Mouse (Mus musculus) bone marrow macrophage, adult 2 months (primary cell): ENCODE measurements at regions not wholly inside any gene's neighbourhood (a gene's known extent, or its start where the extent isn't known, plus 50 kb on each side); places are given as distances from the start of the nearest gene placed in this dataset.

ENCODE experiments used
- CTCF ChIP-seq: IDR thresholded peaks from 2 replicates; pipeline ENCODE4 v1.5.1; 2012; ENCODE audit warnings: low read depth, mild to moderate bottlenecking, low read length, moderate library complexity
- POLR2A ChIP-seq: IDR thresholded peaks from 2 replicates; pipeline ENCODE4 v1.6.1; 2012; ENCODE audit warnings: mild to moderate bottlenecking, low read depth, low read length, borderline replicate concordance

GRCm38 (mm10) chr17:14578194-14578593 lies 115.8 kb downstream of the Thbs2 start:
- TF ChIP-seq CTCF (no peak), POLR2A (no peak)
